Mouse (Mus musculus) megakaryocyte-erythroid progenitor cell, adult 5-6 weeks (primary cell): Measurements from ENCODE around the gene Gm45234. TPM values are rescaled to one million over a fixed set of nuclear protein-coding genes. Genes with fewer than 3 reads are reported as not detected.
A peak's percentile ranks its signal among the peaks of the same experiment; 100 is the strongest.

Source experiments
- ATAC-seq: replicated peaks from 2 replicates; pipeline ENCODE4 v1.8.0; 2016; ENCODE audit warnings: mild to moderate bottlenecking, inconsistent platforms; ENCODE audit not compliant: severe bottlenecking, poor library complexity, low FRiP score, low TSS enrichment
- total RNA-seq, 2 experiments: library from RNA; stranded (forward) in 1 of 2; stranded (reverse) in 1 of 2; fragments of 200-1000, 215-1000 nt in 1 of 2; fragments of >200 nt in 1 of 2; fragmentation: Nextera tagmentation in 1 of 2; gene quantifications; 2 replicates each; pipeline ENCODE4 v1.2.3; 2014 to 2017

Gm45234 gene
- total RNA-seq, 2 experiments from 2014 or later, result not detected

DNA sequence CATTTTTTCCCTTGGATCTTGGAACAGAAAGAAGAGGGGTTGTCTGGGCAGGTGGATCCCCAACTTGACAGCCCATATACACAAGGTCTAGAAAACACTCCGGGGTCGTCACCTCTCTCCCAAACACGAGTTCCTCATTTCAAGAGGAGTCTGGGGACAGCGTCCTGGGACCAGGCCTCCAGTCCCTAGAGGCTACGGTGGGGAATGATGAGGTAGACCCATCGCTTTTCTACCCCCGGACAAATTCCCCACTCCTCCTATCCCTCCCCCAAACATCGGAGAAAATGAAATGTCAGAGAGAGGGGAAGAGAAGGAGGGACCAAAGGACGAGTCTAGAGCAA is 12.9 kb upstream of the Gm45234 start:
- no peak for ATAC-seq

DNA sequence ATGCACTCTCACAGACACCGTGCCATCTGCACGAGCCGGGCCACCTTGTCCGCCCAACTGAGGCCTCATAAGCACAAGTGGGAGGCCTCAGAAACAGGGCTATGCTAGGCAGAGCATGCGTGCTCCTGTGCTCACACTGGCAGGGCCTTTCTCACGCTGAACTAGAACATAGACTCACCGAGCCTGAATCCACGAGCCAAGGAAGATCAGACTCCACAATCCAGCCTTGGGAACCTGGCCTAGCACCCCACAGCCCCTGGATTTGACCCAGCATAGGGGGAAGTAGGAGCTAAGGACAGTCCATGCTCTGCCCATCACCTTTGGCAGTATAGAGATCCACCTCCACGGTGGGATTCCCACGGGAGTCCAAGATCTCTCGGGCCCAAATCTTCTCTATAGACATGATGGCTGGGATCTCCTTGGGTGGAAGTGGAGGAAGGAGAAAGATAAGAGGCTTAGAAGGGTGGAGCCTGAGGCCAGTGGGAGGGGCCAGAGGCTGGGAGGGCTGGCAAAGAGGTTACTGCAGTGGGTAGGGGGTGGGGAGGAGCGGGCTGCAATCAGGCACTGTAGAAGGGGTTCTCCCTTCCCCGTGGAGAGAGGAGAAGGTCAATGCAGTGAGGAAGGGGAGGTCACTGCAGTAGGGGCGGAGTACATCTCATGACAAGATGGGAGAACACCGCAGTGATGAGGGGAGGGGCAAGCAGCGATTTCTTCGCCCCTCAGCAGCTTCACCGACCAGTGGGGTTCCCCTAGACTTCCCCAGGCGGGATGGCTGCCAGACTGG is 12.3 kb upstream of the Gm45234 start:
- peak; percentile 57 for ATAC-seq

DNA sequence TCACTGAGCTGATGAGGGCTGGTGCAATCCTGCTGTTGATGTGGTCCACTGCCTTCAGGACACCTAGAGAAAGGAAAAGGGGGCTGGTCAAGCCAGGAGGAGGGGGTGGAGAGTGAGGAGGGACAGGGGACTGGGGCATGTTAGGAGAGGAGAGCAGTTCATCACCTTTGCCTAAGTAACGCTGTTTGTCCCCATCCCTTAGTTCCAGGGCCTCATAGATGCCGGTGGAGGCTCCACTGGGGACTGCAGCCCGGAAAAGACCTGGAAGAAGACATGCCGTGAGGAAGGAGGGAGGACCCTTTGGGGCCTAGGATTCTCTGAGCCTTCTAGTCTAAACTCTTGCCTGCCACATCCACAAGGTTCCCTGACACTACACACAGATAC is 11.7 kb upstream of the Gm45234 start:
- ATAC-seq, result no peak

DNA sequence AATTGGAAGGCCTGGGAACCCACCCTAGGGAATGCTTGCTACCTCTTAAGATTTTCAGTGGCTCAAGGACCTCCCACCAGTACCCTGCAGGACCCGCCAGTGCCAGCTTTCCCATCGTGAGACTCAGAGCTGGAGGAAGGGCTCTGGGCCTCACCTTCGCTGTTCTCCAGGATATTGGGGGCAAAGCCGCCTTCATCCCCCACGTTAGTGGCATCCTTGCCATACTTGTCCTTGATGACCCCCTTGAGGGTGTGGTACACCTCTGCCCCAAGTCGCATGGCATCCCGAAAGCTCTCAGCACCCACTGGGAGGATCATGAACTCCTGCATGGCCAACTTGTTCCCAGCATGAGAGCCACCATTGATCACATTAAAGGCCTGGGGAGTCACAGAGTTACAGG is 10.1 kb upstream of the Gm45234 start:
- ATAC-seq, result no peak

DNA sequence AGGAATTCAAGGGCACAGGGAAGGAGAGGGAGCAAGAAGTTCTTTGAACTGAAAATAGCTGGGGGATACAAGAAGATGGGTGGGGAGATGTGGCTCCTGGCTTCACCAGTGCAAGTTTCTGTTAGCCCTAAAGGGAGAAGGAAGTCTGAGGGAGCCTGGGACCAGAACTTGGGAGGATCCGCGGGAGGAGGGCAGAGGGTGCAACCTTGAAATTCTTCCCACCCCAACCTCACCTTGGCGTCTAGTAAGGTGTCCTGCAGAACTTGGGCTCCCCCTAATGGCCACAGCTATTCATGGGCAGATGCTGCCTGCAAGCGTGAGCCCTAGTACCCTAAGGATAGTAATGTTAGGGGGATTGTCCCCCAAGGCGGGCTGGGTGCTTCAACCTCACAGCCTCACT is 3.4 kb upstream of the Gm45234 start:
- ATAC-seq, result peak; percentile 77

DNA sequence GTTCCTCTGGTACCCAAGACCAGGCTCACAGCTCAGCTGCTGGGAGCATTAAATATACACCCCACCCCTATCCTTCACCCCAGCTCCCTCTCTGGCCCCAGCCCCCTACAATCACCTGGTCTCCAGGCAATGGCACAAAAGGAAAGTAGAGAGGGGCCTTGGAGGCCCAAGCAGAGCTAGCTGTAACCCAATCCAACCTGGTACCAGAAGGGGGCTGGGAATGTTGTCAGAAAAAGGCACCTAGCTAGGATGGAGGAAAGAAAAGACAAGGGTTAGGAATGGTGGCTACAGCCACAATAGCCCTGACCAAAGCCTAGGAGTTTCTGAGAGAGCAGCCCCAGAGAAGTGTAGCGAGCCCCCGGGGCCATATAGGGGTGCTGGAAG is 3.0 kb upstream of the Gm45234 start:
- no peak for ATAC-seq

DNA sequence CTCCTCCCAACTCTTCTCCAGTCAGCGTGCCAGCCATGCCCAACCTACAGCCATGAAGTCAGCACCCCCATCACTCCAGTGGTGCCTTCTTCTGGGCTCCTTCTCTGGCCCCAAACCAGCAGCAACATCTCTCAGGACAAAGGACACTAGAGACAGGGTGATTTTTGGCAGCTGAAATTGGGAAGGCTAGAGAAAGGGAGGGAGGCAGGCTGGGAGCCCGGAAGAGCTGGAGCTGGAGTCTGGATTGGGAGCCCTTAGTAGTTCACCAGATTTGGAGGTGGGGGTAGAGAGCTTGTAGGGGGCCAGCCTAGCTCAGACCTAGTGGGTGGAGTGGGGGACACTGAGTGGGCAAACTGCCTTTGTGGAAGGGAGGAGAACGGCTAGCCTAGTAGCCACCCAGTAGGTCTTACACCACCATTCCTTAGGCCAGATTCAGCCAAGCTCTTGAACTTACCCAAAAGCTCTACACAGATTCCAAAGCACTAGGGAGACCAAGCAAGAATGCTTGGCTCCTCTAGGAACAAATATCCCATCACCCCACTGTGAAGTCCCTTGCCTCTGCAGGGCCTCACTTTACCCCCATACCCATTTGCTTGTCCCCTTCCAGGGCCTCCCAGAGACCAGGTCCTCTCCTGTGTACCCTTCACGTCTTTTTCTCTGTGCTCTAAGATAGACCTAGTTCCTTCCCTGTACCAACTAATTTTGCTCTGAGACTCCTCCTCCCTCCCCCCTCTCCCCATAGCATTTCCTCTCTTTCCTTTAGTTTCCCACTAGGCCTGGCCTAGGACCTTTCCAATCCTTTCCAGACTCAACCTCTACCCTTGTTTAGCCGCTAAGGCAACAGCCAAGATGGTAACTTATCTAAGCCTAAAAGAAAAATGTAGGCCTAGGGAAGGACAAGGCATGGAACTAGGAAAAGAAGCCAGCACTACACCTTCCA is 2.4 kb upstream of the Gm45234 start:
- ATAC-seq, result no peak

DNA sequence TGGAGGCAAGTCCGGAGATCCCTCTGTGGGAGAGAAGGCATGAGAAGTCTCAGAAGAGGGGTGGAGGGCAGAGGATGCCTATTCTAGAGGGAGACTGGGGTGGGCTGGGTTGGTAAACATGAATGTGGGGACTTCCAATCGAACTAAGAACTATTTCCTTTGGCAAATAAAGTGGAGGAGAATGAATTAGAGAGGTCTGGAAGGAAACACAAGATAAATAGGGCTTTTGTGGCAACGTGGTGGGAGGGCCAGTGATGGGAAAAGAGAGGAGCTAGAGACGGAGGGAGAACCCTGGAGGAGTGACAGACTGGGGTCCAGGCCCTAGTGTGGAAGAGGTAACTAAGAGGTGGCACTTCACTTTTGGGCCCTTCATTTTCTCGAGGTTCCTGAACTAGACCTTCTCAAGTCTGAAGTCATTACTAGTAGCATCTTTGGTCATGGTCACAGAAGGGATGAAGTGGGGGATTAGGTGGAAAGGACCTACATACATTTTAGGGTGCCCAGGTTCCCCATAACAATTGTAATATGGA is 1.6 kb upstream of the Gm45234 start:
- no peak for ATAC-seq

DNA sequence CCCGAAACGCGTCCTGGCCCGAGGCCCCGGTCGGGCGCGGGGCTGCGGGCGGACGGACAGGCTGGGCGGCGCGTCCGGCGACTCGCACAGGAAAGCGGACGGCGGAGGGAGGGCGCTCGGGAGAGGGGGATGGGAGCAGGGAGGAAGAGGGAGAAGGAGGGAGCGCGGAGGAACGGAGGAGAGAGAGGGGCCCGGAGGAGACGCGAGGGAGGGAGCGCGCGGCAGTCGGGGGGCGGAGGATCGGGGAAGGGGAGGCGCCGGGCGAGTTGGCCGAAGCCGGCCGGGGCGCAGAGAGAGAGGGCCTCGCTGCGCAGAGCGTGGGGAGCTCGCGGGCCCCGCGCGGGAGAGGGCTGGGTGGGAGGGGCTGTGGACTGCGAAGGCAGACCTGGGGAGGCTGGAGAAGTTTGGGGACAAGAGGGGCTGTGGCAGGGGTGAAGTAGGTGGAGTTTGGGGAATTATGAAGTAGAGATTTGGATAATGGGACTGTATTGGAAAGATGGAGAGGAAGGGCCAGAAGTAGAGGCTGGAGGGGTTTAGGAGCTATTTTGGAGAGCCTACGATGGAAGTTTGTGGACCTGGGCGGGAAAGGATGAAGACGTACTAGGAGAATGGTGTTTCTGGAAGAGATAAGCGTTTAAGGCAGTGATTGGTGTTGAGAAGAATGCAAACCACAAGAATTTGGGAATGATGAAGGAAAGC is 980 bp upstream of the Gm45234 start:
- ATAC-seq, result no peak

DNA sequence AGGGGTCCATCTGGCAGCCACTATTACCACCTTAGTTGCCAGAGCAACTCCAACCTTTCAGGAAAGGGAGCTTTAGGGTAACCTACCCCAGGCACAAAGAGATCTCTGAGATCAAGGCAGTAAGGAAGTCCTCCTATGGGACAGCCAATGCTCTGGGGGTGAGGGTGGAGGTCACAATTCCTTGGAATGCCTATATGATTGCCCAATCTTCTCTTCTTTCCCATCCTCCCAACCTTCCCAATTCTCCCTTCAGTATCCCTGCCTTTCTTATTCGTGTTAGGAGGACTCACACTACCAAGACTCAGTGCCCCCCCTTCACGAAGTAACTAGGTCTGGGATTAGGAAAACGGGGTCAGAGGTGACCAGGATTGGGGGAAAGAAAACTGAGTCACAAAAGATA is 515 bp downstream of the Gm45234 start:
- ATAC-seq, result no peak

DNA sequence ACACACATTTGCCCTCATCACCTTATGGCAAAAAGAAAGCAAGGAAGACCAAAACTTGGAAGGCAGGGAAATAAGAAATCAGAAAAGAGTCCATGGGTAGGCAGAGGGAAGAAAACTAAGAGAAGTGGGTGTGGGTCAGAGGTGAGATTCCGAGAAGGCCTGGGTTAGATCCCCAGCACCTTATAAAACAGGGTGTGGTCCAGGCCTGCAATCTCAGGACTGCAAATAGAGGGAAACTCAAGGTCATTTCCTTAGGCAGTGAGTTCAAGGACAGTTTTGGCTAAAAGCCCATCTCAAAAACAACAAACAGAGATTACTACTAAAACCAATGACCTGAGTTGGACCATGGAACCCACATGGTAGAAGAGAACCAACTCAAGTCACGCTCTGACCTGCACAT is 2.0 kb downstream of the Gm45234 start:
- ATAC-seq, result no peak

DNA sequence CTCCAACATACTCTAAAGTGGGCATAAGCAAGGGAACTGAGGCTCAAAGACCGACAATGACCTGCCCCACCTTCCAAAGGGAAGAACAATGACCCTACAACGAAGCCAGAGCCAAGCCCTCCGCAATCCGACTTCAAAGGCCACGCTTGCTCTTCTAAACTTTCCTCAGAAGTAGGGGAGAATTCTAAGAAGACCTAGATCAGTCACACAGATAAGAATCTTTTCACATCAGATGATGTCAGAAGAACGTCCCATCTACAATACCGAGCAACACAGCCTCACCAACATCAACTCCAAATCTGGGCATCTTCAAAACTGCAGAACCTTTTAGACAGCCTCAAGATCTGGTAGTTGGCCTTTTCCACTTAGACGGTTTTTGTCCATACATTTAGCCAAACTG is 5.4 kb downstream of the Gm45234 start:
- ATAC-seq, result no peak

DNA sequence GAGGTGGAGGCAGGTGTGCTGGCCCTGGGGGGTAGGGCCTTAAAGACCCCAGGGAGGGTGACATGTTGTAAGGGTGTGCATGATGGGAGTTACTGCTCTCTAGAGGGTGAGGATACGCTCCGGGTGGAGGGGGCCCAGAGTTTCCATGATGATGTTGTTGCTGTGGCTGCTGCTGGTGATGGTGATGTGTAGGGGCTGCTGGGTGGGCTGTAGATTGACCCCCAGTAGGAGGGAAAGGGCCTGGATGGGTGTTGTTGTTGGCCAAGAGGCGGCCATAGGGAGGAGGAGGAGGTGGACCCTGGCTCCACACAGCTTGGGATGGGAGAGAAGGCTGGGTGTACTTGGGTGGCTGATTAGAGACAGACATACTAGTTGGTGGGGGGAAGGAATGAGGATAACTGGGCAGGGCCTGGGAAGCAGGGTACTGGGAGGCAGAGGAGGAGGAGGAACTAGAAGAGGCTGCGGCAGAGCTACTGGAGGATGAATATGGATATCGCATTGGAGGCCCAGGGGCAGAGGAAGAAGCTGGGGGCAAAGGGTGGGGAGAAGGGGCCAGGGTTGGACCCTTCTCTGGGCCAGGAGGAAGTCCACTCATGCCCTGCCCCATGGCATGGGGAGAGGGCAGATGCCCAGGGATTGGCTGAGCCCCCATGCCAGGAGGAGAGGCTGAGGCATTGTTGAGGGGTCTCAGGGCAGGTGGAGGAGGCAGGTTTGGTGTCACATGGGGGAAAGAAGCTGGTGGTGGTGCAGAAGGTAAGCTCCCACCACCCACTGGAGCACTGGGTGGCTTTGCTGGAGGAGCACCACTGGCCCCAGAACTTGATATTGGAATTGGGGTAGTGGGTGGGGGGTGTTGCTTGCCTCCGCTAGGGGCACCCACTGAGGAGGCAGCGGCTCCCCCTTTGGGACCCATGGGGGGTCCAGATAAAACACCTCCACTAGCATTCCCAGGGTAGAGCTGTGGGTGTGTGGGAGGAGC is 8.9 kb downstream of the Gm45234 start:
- no peak for ATAC-seq

DNA sequence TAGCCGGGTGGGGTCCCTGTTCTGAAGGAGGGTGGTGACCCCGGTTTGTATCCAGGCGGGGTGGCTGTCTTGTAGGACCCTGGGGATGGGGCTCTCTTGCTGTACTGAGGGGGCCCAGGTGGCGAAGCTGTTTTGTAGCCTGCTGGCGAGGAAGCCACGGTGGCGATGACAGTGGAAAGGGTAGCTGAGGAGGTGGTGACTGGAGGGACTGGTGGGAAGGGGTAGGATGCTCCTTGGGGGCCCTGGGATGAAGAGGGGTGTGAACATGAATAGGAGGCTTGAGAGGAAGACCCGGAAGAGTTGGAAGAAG is 9.6 kb downstream of the Gm45234 start:
- ATAC-seq, result no peak

DNA sequence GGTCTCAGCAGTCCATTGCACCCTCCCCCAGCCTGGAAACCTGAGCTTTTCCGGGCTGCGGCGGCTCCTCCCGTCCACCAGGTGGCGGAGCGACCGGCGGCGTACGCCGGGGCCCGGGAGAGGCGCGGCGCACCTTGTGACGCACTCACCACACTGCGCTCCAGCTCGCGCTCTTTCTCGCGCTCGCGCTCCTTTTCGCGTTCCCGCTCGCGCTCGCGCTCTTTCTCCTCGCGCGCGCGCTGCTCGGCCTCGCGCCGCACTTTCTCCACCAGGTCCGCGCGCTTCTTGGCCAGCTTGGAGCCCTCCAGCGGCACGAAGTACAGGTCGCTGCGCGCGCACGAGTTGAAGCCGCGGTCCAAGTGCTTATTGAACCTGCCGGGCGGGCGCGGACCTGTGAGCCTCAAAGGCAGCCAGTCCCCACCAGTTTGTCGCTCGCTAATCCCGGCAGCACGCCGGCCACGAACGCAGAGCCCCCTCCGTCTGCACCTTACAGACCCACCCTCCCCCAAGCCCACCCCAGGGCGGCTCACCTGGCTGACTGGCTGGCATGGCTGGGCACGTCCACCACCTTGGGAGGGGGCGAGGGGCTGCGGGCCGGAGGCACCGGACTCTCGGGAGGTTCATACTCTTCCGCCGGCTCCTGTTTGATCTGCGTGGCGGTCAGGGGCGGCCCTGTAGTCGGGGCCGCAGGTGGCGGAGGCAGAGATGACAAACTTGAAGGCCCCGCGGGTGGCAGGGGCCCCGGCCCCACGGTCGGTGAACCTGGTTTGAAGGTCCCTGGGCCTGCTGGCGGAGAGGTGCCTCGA is 10.1 kb downstream of the Gm45234 start:
- ATAC-seq, result peak; percentile 55

DNA sequence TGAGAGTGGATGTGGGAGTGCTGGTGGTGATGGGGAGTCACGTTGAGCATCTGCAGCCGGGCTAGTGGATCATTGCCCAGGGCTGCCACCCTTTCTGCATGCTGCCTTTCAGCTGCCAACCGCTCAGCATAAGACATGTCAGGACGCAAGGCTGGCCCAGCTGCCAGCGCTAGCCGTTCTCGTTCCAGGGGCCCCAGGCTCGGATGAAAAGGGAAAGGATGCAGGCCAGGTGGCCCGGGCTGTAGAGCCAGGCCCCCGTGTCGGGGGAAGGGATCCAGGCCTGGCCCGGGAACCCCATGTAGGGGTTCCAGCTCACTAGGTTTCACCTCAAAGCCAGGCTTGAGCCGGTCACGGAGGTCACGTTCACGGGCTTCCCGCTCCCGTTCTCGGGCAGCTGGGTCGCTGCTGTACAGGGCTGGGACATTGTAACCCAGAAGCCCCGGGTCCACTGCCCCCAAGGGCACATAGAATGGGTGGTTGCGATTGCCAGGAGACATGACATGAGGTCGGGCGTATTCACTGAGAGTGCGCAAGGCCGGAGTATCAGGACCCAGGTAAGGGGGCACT is 11.0 kb downstream of the Gm45234 start:
- no peak for ATAC-seq

DNA sequence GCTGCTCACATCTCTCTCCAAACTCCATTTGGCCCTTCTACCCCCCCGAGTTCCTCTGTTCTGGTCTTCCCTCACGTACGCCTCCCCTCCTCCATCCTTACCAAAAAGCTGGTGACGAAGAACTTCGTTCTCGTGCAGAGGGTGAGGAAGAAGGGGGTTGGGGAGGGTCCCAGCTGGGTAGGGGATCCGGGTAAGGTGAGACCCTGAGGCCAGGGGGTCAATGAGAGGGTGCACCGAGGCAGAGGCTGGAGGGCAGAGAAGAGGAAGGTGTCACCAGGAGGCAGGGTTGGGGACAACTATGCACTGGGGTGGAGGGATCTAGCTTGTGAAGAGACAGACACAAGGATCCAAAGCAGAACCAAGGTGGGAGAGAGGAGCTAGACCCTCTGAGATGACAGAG is 12.2 kb downstream of the Gm45234 start:
- ATAC-seq, result no peak
